Mouse (Mus musculus) testis, postnatal 10 days (tissue): Measurements from ENCODE around the gene Bptf.
"Not testable (repeated sequence)": the region's sequence is repeated elsewhere in the genome, so short reads cannot be mapped to it uniquely, and the experiment has no call there.

Experiments
- DNase-seq: peaks from one replicate; pipeline ENCODE4 v3.0.0; 2021; ENCODE audit warnings: low spot score

Gene Bptf

DNA sequence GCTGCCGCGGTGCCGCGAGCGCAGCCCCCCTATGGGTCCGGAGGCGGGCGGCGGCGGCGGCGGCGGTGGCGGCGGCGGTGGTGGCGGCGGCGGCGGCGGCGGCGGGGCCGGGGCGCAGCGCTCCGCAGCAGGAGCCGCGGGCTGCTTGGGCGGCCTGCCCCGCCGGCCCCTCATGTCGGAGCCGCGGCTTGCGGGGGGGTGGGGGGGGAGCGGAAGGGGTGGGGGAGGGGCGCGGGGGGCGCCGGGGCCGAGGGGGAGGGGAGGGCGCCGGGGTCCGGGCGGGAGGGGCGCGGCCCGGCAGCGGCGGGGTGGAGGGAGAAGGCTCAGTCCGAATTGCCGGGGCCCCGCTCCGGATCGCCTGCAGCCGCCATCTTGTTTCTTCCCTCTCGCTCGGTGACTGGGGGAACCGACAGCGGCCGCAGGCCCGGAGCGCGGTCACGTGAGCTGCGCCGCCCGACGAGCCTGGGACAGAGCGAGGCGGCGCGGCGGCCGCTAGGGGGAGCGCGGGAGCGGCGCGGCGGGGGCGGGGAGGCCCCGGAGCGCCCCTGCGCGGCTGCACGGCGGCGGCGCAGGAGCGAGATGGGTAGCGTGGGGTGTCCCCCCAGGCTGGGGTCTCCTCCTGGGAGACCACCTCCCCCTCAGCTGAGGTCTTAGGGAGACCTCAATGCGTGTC lies at the start of gene Bptf:
Gene Bptf (minus strand): TSS at position 379 of the 673 bp plus-strand sequence.
- peak; percentile 95 for DNase-seq

DNA sequence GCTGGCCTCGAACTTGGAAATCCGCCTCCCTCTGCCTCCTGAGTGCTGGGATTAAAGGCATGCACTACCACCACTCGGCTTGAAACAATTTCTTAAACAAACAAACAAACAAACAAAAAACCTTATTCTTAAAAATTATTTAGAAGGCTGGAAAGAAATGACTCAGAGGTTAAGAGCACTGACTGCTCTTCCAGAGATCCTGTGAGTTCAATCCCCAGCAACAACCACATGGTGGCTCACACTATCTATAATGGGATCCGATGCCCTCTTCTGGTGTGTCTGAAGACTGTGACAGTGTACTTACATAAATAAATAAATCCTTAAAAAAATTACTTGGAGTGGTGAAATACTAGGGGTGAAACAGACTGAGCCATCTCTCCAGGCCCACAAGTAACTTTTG lies 29.3 kb upstream of the Bptf start:
- DNase-seq = no peak

DNA sequence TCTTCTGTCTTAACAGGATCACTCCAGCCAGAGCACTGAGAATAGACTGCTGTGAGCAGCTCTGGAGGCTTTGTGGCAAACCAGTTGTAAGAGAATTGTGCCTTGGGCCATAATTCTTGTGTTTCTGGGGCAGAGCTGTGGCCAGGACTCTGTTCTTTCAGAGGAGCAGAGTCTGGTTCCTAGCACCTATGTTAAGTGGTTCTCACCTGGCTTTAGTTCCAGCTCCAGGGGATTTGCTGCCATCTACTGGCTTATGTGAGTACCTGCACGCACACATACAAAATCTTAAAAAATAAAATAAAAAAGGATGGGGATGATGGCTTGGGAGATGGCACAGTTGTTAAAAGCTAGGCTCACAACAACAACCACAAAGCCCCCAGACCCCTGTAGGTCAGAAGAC lies 27.1 kb upstream of the Bptf start:
- no peak for DNase-seq

DNA sequence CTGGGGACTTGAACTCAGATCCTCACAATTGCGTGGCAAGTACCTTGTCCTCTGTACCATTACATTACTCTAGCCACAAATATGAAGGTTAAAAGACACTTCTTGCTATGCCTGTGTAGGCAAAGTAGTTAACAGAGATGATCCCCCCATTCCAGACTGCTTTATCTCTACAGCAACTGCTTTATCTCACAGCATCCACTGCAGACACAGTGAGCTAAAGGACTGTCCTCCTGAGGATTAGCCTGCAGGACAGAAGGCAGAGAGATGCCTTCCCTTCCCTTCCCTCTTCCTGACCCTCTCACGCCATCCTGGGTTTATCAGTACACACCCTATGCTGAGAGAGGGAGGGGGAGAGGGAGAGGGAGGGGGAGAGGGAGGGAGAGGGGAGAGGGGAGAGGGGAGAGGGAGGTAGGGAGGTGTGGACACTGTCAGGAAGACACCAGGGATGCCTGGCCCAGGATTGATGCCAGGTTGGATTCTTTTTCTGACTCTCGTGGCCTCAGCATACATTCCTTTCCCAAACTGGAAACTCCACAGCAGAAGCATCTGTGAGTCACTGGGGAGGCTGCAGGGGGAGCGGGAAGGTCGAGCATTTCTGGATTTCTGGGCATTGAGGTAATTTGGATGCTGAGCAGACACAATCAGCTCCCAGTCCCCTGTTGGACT lies 25.2 kb upstream of the Bptf start:
- DNase-seq = no peak

DNA sequence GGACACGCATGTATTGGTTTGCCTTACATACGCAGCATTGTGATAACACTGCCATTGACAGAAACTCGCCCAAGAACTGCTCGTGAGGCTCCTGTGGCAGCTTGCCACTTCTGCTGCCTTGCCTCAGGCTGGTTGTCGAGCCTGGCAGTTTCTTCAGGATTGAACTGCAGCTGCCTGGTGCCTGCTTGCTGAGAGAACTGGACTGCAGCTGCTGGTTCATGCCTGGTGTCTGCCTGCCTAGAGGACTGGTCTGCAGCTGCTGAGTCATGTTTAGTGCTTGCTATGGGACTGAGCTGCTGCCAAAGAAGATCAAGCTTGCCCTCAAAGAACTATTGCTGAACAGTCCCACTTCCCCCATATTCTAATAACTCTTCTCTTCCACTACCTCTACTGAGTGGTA lies 23.4 kb upstream of the Bptf start:
- DNase-seq = no peak

DNA sequence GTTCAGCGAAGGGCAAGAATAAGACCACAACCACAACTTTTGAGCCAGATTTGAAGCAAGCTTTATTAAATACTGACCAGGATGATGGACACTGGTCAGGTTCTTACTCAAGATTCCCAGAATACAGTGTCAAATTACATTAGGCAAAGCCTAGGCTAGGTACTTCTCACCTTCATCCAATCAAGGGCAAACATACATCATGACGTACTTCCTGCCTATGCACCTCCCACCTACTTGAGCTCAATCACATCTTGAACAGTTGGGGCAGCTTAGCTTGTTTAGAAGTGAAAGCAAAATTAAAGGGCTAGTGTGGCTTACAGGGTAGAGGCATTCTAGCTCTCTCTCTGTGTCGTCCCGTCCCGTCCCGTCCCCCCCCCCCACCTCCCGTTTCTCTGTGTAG lies 22.5 kb upstream of the Bptf start:
- DNase-seq = no peak

DNA sequence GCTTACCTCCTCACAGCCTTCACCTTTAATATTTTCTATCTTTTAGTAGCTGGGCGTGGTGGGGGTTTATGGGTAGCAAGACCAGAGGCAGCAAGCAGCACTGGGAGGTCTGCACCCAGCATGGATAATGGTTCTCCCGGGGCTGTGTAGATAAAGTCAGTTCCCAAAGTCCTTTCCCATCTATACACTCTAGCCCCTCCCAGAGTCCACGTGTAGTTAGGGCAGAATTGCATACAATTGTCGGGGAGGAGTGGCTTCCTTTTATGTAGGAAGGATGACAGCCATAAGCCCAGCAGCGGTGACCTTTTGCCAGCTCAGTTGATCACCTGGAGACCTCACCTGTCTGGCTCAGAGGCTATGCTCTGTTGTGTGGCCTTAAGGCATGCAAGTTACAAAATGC lies 21.7 kb upstream of the Bptf start:
- no peak for DNase-seq

DNA sequence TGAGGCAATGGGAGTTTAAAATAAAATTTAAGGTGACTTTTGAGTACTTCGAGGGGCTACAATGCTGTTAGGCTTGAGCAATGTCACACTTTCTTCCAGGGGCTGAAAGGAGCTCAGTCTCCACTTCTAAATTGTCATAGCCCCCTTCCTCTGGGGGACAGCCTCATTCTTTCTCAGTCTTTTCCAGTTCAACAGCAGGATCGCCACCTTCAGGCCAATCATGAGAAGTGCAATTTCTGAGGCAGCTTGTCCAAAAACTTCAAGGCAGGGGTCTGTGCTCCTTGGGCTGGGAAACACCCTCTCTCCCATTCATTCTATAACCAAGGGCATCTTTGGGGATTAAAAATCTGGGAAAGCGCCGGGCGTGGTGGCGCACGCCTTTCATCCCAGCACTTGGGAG lies 19.9 kb upstream of the Bptf start:
- no peak for DNase-seq

DNA sequence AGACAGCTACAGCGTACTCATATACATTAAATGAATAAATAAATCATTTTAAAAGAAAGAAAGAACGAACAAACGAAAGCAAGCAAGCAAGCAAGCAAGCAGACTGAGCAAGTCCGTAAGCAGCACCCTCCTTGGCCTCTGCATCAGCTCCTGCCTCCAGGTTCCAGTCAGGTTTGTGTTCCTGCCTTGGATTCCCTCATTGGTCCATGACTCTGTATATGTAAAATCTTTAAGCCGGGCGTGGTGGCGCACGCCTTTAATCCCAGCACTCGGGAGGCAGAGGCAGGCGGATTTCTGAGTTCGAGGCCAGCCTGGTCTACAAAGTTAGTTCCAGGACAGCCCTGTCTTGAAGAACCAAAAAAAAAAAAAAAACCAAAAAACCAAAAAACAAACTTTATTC lies 12.0 kb upstream of the Bptf start:
- DNase-seq = not testable (repeated sequence)

DNA sequence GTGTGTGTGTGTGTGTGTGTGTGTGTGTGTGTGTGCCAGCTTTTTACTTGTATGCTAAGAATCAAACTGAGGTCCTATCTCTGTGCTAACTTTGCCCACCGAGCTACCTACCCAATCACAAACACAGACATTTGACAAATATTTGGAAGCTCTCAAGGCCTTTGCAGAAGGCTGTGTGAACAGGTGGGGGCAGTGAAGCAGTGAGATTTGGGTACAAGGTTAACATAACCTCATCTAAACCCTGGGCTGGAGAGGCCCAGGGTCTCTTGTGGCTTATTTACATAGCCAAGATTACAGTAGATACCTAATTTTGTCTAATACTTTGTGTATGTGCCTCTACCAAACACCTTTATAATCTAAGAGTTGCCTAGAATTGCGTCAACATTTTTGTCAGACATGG lies 10.5 kb upstream of the Bptf start:
- DNase-seq = no peak

DNA sequence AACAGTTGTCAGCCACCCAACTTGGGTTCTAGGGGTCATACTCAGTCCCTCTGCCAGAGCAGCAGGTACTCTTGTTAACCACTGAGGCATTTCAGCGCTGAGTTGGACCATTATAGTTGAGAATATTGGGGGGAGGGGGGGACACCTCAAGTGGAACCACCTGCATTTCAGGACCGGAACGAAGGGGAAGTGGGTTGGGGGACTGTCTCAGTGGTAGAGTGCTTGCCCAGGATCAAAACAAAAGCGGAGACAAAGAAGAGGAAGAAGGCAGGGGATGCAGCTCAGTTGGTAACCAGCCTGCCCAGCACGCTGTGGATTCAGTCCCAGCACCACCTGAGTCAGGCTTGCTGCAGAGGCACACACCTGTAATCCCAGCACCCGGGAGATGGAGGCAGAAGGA lies 8.8 kb upstream of the Bptf start:
- no peak for DNase-seq

DNA sequence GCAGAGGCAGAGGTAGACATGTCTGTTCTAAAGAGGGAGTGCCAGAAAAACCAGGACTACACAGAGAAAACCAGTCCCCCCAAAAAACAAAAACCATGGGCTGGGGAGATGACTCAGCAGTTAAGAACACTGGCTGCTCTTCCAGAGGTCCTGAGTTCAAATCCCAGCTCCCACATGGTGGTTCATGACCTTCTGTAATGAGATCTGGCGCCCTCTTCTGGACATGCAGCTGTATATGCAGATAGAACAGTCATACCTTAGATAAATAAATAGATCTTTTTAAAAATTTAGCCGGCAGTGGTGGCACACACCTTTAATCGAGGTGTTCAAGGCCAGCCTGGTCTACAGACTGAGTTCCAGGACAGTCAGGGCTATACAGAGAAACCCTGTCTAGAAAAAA lies 6.7 kb upstream of the Bptf start:
- DNase-seq = peak; percentile 67

DNA sequence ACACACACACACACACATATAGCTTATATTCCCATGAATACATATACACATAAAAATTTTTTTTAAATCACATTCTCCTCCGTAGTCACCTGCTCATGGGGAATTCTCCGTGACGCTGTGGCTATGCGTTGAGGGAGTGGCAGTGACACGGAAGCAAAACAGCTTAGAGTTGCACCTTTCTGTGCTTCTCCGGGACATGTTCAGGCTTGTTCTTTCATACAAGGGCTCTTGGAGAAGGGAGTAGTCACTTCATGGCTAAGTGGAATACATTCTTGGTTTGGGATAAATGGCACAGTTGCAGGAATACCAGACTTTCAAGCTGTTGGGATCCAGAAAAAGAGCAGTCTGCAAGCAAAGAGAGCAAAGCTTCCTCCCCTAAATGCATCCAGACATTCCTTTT lies 5.7 kb upstream of the Bptf start:
- DNase-seq = no peak

DNA sequence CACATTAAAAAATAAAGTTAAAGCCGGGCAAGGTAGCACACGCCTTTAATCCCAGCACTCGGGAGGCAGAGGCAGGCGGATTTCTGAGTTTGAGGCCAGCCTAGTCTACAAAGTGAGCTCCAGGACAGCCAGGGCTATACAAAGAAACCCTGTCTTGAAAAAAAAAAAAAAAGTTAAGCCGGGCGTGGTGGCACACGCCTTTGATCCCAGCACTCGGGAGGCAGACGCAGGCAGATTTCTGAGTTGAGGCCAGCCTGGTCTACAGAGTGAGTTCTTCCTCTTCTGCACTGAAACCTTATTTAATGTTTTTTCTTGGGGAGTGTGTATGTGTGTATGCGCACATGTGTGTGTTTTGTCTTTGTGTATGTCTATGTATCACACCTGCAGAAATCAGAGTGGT lies 4.5 kb upstream of the Bptf start:
- DNase-seq = not testable (repeated sequence)

DNA sequence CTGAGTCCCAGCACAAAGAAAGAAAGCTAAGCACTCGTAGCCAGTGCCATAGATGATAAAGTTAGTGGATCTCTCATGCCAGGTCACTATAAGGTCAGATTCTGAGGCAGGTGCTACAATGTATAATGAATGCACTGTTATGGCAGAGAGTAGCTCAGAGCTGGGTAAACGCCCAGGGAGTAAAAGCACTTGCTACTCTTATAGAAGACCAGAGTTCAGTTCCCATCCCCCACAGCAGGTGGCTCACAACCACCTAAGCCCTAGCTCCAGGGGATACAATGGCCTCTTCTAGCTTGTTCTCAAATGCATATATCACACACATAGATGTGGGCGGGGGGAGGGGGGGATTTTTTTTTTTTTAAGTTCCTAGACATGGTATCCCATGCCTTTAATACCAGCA lies 3.8 kb upstream of the Bptf start:
- DNase-seq = no peak

DNA sequence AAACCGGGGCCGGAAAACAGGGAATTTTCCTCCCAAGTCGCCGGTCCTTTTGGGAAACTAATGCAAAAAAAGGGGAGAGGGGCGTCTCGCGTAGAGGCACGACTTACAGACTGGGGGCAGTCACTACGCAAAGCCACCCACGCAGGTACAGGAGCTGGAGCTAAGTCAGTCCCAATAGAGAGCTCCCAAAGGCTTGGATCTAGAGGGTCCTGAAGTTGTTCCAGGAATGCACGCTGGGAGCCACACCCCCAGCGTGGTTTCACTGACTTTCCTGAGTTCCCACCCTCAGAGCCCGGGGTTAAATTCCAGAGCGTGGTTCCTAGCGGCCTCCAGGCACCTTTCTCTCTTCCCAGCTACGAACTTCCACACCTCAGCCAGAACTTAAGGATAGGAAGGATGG lies 499 bp upstream of the Bptf start:
- peak; percentile 47 for DNase-seq

DNA sequence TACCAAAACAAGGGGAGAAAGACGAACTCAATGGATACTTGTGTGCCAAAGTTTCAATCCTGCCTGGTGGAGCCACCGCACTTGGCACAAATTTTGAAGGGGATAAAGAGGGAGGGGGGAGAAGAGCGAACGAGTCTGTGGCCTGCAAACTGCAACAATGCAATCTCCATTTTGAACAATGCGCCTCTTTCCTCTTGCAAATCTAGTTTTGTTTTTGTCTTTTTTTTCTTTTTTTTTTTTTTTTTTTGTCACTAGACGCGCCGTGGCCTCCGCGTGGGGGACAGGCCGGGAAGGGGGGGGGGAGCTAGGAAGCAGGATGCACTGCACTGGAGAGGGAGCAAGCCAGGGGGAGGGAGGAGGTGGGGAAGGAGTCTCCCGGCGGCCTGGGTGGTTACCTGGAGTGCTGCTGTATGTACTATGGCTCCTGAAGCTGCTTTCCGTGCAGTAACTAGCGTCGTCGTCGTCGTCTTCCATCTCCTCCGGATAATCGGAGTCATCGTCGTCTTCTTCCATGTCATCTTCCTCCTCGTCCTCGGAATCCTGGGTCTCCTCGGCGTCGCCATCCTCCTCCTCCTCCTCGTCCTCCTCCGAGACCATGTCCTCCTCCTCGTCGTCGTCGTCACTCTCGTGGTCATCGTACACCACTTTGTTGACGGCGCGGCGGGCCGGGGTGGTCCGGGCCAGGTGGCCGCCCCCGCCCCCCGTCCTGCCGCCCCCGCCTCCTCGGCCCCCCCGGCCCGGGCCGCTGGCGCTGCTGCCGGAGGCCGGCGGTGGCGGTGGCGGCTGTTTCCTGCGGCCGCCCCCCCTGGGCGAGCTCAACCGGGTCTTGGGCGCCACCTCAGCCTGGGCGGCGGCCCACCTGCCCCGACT lies 813 bp downstream of the Bptf start:
- DNase-seq = peak; percentile 74

DNA sequence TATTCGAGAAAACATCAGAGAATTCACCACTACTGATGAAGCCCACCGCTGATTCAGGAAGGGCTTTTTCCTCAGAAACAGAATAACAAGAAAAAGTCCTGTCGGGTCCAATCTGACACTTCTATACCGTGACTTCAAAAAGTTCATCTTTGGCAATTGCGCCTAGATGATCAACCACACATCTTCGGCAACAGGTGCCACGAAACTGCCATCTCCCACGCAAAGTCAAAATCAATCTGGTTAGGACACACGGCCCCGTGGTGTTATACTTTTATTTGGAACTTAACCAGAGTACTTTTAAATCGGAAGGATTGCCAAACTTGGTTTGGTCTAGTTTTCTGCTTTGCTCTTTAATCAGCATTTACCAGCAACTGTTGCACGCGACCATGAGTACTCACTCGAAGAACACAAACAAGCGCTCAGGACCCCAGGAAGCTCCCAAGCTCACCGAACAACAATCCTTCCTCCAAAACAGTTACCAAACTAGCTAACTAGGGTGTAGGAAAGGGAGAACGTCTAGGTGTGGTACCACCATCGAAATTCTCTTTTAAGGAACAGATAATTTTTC lies 1.6 kb downstream of the Bptf start:
- DNase-seq = no peak

DNA sequence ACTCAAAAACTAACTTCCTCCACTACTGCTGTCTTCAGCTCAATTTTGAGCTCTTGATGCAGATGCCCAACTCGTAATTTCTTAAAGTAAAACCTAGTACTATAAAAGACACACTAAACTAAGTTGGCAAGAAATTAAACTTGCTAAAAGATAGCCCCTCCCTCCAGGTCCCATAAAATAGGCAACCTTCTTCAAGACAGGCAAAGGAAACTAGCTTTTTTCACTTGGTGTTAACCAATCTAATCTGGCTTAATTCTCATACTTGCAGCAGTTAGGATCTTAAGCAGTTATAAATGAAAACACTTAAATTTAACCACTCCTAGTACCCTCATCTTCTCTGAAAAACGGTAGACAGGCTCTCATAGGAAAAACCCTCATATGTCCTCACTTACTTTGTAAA lies 2.3 kb downstream of the Bptf start:
- no peak for DNase-seq

DNA sequence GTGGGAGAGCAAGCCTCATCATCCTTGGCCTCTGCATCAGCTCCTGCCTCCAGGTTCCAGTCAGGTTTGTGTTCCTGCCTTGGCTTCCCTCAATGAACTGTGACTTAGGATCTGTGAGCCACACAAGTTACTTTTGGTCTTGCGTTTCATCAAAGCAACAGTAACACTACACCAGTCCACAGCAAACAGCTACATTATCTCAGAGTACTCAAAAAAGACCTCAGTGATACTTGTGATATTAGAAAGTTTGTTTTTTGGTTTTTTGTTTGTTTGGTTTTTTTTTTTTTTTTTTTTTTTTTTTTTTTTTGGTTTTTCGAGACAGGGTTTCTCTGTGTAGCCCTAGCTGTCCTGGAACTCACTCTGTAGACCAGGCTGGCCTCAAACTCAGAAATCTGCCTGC lies 5.2 kb downstream of the Bptf start:
- DNase-seq = not testable (repeated sequence)

DNA sequence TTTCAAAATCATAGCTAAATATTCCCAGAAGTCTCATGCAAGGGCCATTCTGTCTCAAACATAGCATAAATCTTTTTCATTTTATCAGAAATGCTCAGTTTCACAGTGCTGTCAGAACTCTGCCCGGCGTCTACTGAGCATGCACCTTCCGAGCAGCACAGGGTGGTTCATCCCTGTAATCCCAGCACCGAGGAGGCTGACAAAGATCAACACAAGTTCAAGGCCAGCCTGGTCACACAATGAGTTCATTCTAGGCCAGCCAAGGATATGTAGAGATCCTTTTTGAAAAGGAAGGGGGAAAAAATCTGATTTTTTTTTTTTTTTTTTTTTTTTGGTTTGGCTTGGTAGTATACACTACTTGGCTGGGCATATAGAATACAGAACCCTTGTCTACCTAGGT lies 6.9 kb downstream of the Bptf start:
- DNase-seq = no peak

DNA sequence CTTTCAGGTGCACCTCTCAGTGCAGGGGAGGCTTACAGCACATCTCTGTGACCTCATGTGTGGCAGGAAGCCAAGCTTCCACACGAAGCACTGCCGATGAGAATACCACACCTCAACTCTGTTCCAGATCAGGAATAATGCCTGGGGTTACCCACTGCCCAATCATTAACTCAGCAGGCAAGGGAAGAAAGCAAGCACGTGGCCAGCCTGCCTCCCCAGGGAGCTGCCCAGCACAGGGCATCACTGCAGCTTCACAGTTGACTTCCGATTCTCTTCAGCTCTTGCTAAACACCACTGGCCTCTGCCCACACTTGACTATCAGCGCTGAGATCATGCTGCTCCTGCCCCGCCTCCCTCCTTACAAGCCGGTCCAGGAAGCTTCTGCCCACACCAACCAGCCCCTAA lies 7.6 kb downstream of the Bptf start:
- no peak for DNase-seq

DNA sequence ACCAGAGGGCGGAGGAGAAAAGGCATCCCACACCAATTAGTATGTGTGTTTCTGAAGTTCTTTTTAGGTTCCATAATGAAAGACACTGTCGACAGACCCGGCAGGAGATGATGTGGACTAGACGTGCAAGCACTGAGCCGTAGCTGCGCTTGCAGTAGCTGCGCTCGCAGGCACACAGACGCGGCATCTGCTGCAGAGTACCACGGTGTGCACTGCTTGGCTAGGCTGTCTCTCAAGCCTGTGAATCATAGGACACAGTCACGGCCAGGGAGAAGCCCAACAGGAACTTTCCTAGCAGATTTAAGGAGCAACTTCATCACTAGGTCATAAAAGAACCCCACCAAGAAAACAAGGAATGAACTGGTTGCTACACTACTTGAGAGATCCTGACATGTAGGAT lies 14.1 kb downstream of the Bptf start:
- DNase-seq = no peak
